13 mouse cellular contexts compared by ENCODE assay signal in the genomic region with DNA sequence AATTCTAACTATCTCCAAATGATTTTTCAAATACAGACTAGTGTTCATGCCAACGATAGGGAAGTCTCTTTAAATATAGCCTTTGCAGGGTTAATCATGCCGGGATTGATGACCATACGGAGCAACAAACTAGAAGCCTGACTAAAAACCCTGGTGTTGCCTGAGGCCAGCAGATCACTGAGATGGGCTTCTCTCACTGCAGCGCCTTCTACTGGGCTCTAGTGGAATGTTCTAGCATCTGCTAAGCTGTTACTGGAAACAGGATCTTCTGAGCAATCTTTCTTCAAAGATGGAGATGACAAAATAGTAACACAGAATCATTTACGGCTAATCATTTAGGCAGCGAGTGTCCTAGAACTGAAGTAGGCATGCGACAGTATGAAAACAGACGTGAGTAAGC.
A peak's percentile ranks its signal among the peaks of the same experiment; 100 is the strongest.
DNase-seq lines count a peak whose midpoint lies in the region; ATAC-seq and TF ChIP-seq lines count a peak whose summit lies in the region.
"Had no signal": no experiment of that assay in that cellular context is flagged by ENCODE, and none has a peak within 500 bp of the region (broad histone marks: within the 10 kb centered on the region; RNA-seq: fewer than 3 reads in every experiment).

No protein-coding gene starts in this region.

- no peak overlapping the region for H3K9ac ChIP-seq in forebrain, embryonic 11.5 days (ENCODE audit: low read length)
- H3K9ac ChIP-seq in forebrain, embryonic 12.5 days, result no peak overlapping the region
- H3K9ac ChIP-seq: forebrain, embryonic 15.5 days; neural tube, embryonic 13.5 days had no signal

- H3K27ac ChIP-seq in forebrain, embryonic 11.5 days (ENCODE audit: low read depth, low read length), result no peak overlapping the region
- H3K27ac ChIP-seq in forebrain, embryonic 12.5 days, result no peak overlapping the region
- peak overlapping the region; percentile 63; the same call in 1 of the 2 replicates for H3K27ac ChIP-seq in layer of hippocampus, adult 2 months
- H3K27ac ChIP-seq: forebrain, embryonic 15.5 days; neural tube, embryonic 13.5 days had no signal

- H3K4me3 ChIP-seq in forebrain, embryonic 11.5 days (ENCODE audit: low read depth, low read length), result no peak overlapping the region
- H3K4me3 ChIP-seq in forebrain, embryonic 12.5 days (replicated peaks), result no peak overlapping the region
- no peak overlapping the region for H3K4me3 ChIP-seq in layer of hippocampus, adult 2 months
- H3K4me3 ChIP-seq: forebrain, embryonic 15.5 days; neural tube, embryonic 13.5 days had no signal

- no peak for ATAC-seq in forebrain, embryonic 11.5 days (replicated peaks; ENCODE audit: low FRiP score)
- ATAC-seq in forebrain, embryonic 12.5 days (ENCODE audit: low FRiP score), result no peak
- ATAC-seq: forebrain, embryonic 15.5 days had no signal

- 72% methylated on average over 8 of the region's 8 CpGs for WGBS in forebrain, embryonic 11.5 days
- WGBS in forebrain, embryonic 12.5 days, result 75% methylated on average over 8 of the region's 8 CpGs

- no peak overlapping the region for H3K4me2 ChIP-seq in forebrain, embryonic 11.5 days (ENCODE audit: low read depth, low read length, severe bottlenecking)
- no peak overlapping the region for H3K4me2 ChIP-seq in forebrain, embryonic 12.5 days
- H3K4me2 ChIP-seq: forebrain, embryonic 15.5 days; heart, embryonic 11.5 days; neural tube, embryonic 13.5 days had no signal

- H3K9me3 ChIP-seq in forebrain, embryonic 11.5 days (ENCODE audit: control insufficient read depth, low read length), result no peaks in the 10 kb centered on the region
- no peaks in the 10 kb centered on the region for H3K9me3 ChIP-seq in forebrain, embryonic 12.5 days
- H3K9me3 ChIP-seq: forebrain, embryonic 15.5 days; neural tube, embryonic 13.5 days had no signal

- no peaks in the 10 kb centered on the region for H3K27me3 ChIP-seq in forebrain, embryonic 11.5 days (ENCODE audit: control insufficient read depth, insufficient read depth, low read length)
- H3K27me3 ChIP-seq in forebrain, embryonic 12.5 days, result no peaks in the 10 kb centered on the region
- H3K27me3 ChIP-seq: forebrain, embryonic 15.5 days; neural tube, embryonic 13.5 days had no signal

- peak; percentile 76 for TF ChIP-seq CTCF in layer of hippocampus, adult 2 months (conservative IDR thresholded peaks at IDR 0.05)

- no peaks in the 10 kb centered on the region for H3K36me3 ChIP-seq in forebrain, embryonic 11.5 days (ENCODE audit: control insufficient read depth, insufficient read depth, low read length)
- 0 out of 2 replicates have a peak, but pooled peaks cover 5% of the 10 kb centered on the region for H3K36me3 ChIP-seq in forebrain, embryonic 12.5 days (replicated peaks)
- H3K36me3 ChIP-seq: forebrain, embryonic 15.5 days; neural tube, embryonic 13.5 days had no signal

- DNase-seq in forebrain, embryonic 11.5 days (ENCODE audit: low spot score), result peak; percentile 65
- DNase-seq in layer of hippocampus, adult 2 months (ENCODE audit: low spot score in 2 of 2), result no peak
- DNase-seq in layer of hippocampus, adult 11-12 months (ENCODE audit: low spot score), result no peak
- peak; percentile 16 for DNase-seq in thymus, postnatal 4 days
- DNase-seq in thymus, postnatal 10 days (ENCODE audit: low spot score in 2 of 2), result no peak
- no peak for DNase-seq in urinary bladder, postnatal 14 days (ENCODE audit: low spot score)
- DNase-seq in frontal cortex, postnatal 36 days (ENCODE audit: low spot score in 2 of 2), result no peak
- DNase-seq: cerebellum, adult 9-10 months; kidney, adult 8-10 months had no signal

- H3K4me1 ChIP-seq in forebrain, embryonic 11.5 days (replicated peaks; ENCODE audit: control insufficient read depth, insufficient read depth, low read length), result peaks cover 9% of the 10 kb centered on the region; the same call in 1 of the 2 replicates
- H3K4me1 ChIP-seq in forebrain, embryonic 12.5 days, result peaks cover 21% of the 10 kb centered on the region

Comparison
In these comparisons a context has a peak if more than half of its experiments do, and no peak if none do; other contexts are left out.
1. DNase-seq: peak in forebrain, embryonic 11.5 days (single experiment) and thymus, postnatal 4 days (single experiment); none in layer of hippocampus, adult 2 months (0 of 2), layer of hippocampus, adult 11-12 months (single experiment), thymus, postnatal 10 days (0 of 2), urinary bladder, postnatal 14 days (single experiment) and frontal cortex, postnatal 36 days (0 of 2).